Mouse (Mus musculus) embryo, embryonic 11 days (tissue): Measurements from ENCODE around the gene Gm17783.
"Not testable (repeated sequence)": the region's sequence is repeated elsewhere in the genome, so short reads cannot be mapped to it uniquely, and the experiment has no call there.

ENCODE experiments used
- DNase-seq: peaks from one replicate; pipeline ENCODE4 v3.0.0-alpha.2; 2015

The Gm17783 gene

GRCm38 (mm10) chr16:45531950-45532349 is at the start of gene Gm17783:
Gene Gm17783, minus strand, starts transcription at chr16:45532050.
- DNase-seq: no peak

- DNase-seq: no peak
These were observed 48.0 kb upstream of the Gm17783 start for GRCm38 (mm10) chr16:45579883-45580282.

- no peak for DNase-seq
These were observed 40.5 kb upstream of the Gm17783 start for GRCm38 (mm10) chr16:45572307-45572706.

- no peak for DNase-seq
These were observed 29.9 kb upstream of the Gm17783 start for GRCm38 (mm10) chr16:45561747-45562146.

- DNase-seq: no peak
These were observed 19.7 kb upstream of the Gm17783 start for GRCm38 (mm10) chr16:45551579-45551978.

DNA sequence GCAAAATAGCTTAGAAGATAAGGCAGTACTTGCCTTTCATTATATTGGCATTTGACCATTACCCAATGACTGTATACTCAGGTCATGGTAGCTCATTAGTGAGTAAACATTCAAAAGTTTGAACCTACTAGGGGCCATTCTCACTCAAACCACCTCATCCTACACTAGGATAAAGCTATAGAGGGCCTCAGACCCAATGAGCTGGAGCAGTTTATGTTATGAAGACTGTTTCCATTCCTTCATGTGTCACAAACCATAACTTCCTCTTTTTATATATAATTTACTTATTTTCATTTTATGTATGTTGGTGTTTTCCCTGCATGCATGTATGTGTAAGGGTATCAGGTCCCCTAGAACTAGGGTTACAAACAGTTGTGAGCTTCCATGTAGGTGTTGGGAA is 16.1 kb upstream of the Gm17783 start:
- DNase-seq: no peak

GRCm38 (mm10) chr16:45544341-45544740 is 12.5 kb upstream of the Gm17783 start:
- no peak for DNase-seq

- no peak for DNase-seq
These were observed 10.3 kb upstream of the Gm17783 start for GRCm38 (mm10) chr16:45542108-45542507.

DNA sequence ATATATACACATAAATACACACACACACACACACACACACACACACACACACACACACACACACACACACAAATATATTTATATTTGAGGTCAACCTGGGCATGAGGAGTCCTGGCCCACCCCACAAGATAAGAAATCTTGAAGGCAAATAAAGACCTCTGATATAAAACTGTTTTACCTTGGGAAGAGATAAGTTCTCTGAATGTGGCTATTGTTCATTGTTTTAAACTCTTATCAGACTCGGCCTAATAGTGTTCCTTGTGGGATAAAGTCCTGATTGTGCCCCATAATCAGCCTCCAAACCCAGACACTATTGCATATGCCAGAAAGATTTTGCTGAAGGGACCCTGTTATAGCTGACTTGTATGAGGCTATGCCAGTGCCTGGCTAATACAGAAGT is 6.5 kb upstream of the Gm17783 start:
- DNase-seq: not testable (repeated sequence)

- no peak for DNase-seq
These were observed 3.2 kb upstream of the Gm17783 start, which contains the start of gene Slc9c1 for GRCm38 (mm10) chr16:45535009-45535408. Gene Slc9c1, plus strand, starts transcription at chr16:45535309.

- no peak for DNase-seq
These were observed 6.3 kb downstream of the Gm17783 start for GRCm38 (mm10) chr16:45525551-45525950.

- no peak for DNase-seq
These were observed 36.5 kb downstream of the Gm17783 start for GRCm38 (mm10) chr16:45495326-45495725.

DNA sequence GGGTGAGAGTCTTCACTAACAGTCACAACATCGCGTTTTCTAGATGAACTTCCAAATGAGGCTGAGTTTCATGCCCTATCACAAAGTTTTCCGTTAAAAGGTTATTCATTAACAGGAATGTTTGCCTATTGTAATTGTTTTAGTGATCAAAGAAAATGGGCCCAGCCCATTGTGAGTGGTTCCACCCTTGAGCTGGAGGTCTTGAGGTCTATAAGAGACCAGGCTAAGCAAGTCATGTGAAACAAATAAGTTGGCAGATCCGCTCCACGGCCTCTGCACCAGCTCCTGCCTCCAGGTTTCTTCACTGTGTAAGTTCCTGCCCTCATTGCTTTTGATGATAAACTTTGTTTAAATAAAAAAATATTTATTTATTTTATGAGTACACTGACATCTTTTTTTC is 38.9 kb downstream of the Gm17783 start, which contains the start of gene Gm609:
Gm609 (minus strand) TSS at position 43 of the 400 bp plus-strand sequence.
- DNase-seq: no peak

DNA sequence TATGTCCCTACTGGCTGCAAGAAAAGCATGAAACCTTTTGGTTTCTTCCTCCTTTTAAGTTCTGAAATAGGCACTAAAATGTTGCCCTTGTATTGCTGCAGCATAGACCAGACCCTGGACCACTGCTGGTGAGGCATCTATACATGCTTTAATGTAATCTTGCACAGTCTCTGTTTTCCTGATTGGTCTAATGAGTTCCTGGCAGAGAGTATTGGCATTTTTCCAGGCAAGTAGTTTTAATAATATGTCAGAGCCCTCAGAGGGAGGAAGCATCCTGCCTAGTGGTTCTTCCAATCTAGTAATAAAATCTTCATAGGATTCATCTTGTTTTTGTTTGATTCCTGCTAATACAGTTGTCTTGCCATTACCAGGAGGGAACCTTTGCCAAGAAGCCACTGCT is 54.9 kb downstream of the Gm17783 start:
- no peak for DNase-seq

DNA sequence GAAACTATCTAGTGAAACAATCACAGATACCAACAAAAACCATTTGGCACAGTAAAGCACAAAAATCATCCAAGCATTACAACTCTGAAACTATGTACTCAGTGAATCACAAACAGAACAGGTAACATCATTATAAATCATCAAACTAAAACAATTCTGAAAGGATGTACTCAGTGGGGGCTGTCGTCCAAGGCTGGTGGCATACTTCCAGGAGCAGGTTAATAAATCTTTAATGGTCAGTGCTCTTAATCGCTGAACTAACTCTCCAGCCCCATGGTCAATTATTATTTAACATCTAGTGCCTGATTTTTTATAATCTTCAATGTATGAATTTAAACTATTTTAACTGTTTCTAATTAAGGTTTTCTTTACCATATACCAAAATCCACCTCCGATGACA is 60.0 kb downstream of the Gm17783 start:
- DNase-seq: not testable (repeated sequence)
